Mouse (Mus musculus): ENCODE measurements around the gene Mpeg1. TPM values are rescaled to one million over a fixed set of nuclear protein-coding genes. Genes with fewer than 3 reads are reported as not detected.

Mpeg1 gene
- polyA plus RNA-seq, 1 experiment from 2014 or later: 0.49 TPM

- Histone ChIP-seq H3K4me1 (peaks cover 7% of the 10 kb centered on the region; the same call in 1 of the 2 replicates), H3K4me3 (no peak overlapping the region), H3K27ac (no peak overlapping the region), H3K9ac (no peak overlapping the region), H3K9me3 (no peaks in the 10 kb centered on the region), H3K36me3 (no peaks in the 10 kb centered on the region), H3K4me2 (replicated peaks) (no peak overlapping the region), H3K27me3 (0 out of 2 replicates have a peak, but pooled peaks cover 10% of the 10 kb centered on the region)
- ATAC-seq (ENCODE audit: insufficient number of reproducible peaks, insufficient read depth, low FRiP score, low TSS enrichment): no peak
- 76% methylated on average over 2 of the region's 2 CpGs for WGBS
Observed at GRCm38 (mm10) chr19:12497909-12498308, 37.3 kb downstream of the Mpeg1 start.

GRCm38 (mm10) chr19:12498321-12498720, 37.7 kb downstream of the Mpeg1 start:
- 0 out of 2 replicates have a peak, but pooled peaks cover 10% of the 10 kb centered on the region for H3K27me3 ChIP-seq
- no peak overlapping the region for H3K9ac ChIP-seq
- no peak overlapping the region for H3K27ac ChIP-seq
- ATAC-seq (ENCODE audit: insufficient number of reproducible peaks, insufficient read depth, low FRiP score, low TSS enrichment): no peak
- H3K36me3 ChIP-seq: no peaks in the 10 kb centered on the region
- H3K9me3 ChIP-seq: no peaks in the 10 kb centered on the region
- no peak overlapping the region for H3K4me2 ChIP-seq (replicated peaks)
- H3K4me3 ChIP-seq: no peak overlapping the region
- H3K4me1 ChIP-seq: peaks cover 7% of the 10 kb centered on the region; the same call in 1 of the 2 replicates
- WGBS: 87% methylated on average over 4 of the region's 4 CpGs

DNA sequence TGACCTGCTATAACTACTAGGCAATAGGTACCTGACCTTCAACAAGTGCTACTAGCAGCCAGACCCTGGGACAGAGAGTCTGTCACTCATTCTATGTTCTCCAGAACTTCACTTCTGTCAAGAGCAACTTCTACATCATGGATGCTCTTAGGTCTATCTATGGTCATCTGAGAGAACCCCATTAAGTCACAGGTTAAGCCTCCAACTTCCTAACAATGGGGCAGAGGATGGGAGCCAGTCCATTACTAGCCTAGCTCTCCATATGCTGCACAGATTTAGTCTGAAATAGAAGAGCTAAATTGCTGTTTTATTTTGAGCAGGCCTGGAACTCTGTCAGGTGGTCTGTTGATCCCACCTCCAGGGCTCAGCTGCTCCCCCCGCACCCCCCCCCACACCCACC, 38.4 kb downstream of the Mpeg1 start:
- no peak overlapping the region for H3K27ac ChIP-seq
- peak overlapping the region; percentile 91; the same call in 1 of the 2 replicates for H3K4me2 ChIP-seq (replicated peaks)
- H3K36me3 ChIP-seq: no peaks in the 10 kb centered on the region
- H3K4me3 ChIP-seq: 0 out of 2 replicates have a peak overlapping the region, but pooled peaks have one; percentile 71
- peaks cover 7% of the 10 kb centered on the region; the same call in 1 of the 2 replicates for H3K4me1 ChIP-seq
- ATAC-seq (ENCODE audit: insufficient number of reproducible peaks, insufficient read depth, low FRiP score, low TSS enrichment): no peak
- H3K9me3 ChIP-seq: no peaks in the 10 kb centered on the region
- WGBS: 86% methylated on average over 1 of the region's 1 CpGs
- H3K9ac ChIP-seq: no peak overlapping the region
- H3K27me3 ChIP-seq: 0 out of 2 replicates have a peak, but pooled peaks cover 10% of the 10 kb centered on the region

- WGBS: 17% methylated on average over 2 of the region's 2 CpGs
- no peak overlapping the region for H3K9ac ChIP-seq
- H3K27me3 ChIP-seq: 0 out of 2 replicates have a peak, but pooled peaks cover 10% of the 10 kb centered on the region
- no peak for ATAC-seq (ENCODE audit: insufficient number of reproducible peaks, insufficient read depth, low FRiP score, low TSS enrichment)
- H3K4me1 ChIP-seq: peaks cover 7% of the 10 kb centered on the region; the same call in 1 of the 2 replicates
- H3K27ac ChIP-seq: no peak overlapping the region
- H3K36me3 ChIP-seq: no peaks in the 10 kb centered on the region
- H3K4me2 ChIP-seq (replicated peaks): peak overlapping the region; percentile 91
- peak overlapping the region; percentile 71 for H3K4me3 ChIP-seq
- no peaks in the 10 kb centered on the region for H3K9me3 ChIP-seq
Observed at GRCm38 (mm10) chr19:12499485-12499884, 38.9 kb downstream of the Mpeg1 start.

DNA sequence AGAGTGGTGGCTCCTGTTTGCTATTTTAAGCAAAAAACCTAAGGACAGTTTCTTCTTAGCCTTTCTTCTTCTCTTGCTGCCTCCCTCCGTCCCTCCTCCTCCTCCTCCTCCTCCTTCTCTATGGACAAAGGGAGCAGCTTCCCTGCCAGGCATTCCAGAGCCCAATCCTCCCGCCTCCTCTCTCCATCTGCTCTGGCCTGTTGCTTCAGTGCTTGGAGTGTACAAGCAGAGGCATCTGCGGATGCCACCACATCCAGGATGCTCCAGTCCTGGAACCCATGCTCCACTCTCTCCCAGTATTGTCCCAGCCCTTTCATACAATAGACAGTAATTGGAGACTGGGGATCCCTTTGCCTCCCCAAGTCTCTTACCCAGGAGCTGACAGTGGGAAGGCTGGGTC, 39.5 kb downstream of the Mpeg1 start:
- H3K27me3 ChIP-seq: 0 out of 2 replicates have a peak, but pooled peaks cover 10% of the 10 kb centered on the region
- H3K9ac ChIP-seq: 0 out of 2 replicates have a peak overlapping the region, but pooled peaks have one; percentile 25
- H3K9me3 ChIP-seq: no peaks in the 10 kb centered on the region
- H3K4me1 ChIP-seq: peaks cover 7% of the 10 kb centered on the region; the same call in 1 of the 2 replicates
- H3K36me3 ChIP-seq: no peaks in the 10 kb centered on the region
- H3K4me2 ChIP-seq (replicated peaks): peak overlapping the region; percentile 91
- 0 out of 2 replicates have a peak, but pooled peaks have one; percentile 11 for ATAC-seq (ENCODE audit: insufficient number of reproducible peaks, insufficient read depth, low FRiP score, low TSS enrichment)
- H3K27ac ChIP-seq: no peak overlapping the region
- peak overlapping the region; percentile 71 for H3K4me3 ChIP-seq
- WGBS: 10% methylated on average over 3 of the region's 3 CpGs

DNA sequence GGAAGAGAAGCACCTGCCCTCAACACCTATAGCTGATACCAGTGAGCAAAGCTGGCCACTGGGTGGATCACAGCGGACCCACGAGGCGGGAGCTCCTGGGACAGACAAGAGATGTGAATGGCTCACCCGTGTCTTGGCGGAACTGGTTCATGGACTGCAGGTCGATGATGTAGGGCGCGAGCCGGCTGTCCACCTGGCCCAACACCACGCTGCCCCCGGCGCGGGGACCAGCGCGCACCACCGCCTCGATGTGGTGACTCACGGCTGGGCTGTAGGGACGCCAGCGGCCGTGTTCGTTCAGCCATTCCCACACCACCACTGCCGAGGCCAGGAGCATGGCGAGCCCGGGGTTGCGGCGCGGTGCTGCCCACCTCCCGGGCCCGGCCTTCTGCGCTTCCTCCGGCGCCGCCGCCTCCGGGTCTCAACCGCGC, 40.3 kb downstream of the Mpeg1 start:
- H3K27me3 ChIP-seq: 0 out of 2 replicates have a peak, but pooled peaks cover 10% of the 10 kb centered on the region
- no peaks in the 10 kb centered on the region for H3K36me3 ChIP-seq
- H3K4me1 ChIP-seq: peaks cover 7% of the 10 kb centered on the region; the same call in 1 of the 2 replicates
- peak overlapping the region; percentile 91 for H3K9ac ChIP-seq
- peak overlapping the region; percentile 82 for H3K27ac ChIP-seq
- peak overlapping the region; percentile 91 for H3K4me2 ChIP-seq (replicated peaks)
- peak; percentile 65 for ATAC-seq (ENCODE audit: insufficient number of reproducible peaks, insufficient read depth, low FRiP score, low TSS enrichment)
- WGBS: 1% methylated on average over 27 of the region's 38 CpGs
- H3K4me3 ChIP-seq: peak overlapping the region; percentile 71
- H3K9me3 ChIP-seq: no peaks in the 10 kb centered on the region

DNA sequence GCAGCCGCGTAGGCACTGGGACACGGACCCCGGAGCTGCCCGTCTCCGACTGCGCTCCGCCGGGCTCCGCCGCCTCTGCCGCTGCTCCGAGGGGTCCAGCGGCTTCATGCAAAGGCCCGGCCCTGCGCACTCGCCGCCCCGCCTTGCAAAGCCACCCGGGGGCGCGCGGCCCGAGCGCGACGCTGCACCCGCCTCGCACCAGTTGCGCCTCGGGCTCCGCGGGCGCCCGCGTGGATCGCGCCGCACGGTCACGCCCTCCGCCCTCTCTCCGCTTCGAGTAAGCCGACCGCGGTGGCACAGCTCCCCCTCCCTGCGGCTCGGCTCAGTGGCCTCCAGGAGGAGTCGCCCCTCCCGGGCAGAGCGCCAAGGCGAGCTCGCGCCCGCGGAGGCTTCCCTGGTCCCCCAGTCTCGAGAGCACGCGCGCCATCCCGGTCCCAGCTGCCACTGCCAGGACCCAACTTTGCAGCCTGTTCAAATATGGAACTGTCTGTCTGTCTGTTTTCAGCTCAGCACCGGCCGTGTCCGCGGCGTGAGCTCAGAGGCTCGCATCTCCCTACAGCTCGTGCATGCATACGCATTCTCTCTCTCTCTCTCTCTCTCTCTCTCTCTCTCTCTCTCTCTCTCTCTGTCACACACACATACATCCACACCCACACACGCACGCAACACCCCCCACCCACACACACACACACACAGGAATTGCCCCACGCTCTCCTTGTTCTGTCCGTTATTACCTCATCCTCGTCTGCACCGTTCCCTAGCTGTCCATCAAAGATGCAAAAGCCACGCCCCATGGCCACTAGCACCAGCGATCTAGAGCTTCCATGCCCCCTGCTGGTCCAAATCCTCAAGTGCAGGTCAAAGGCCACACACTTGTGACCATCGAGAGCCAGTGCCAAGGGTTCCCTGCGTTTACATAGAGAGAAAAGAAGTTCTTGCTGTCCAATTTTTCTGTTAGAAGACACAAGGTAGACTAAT, 41.1 kb downstream of the Mpeg1 start, which contains the start of gene Dtx4:
TSS of gene Dtx4 (minus strand) at position 85 of the 978 bp plus-strand sequence.
- no peaks in the 10 kb centered on the region for H3K9me3 ChIP-seq
- under 1% methylated on average over 79 of the region's 80 CpGs for WGBS
- H3K27ac ChIP-seq: peak within 1 kb of the TSS; percentile 82
- peak; percentile 92 for ATAC-seq (ENCODE audit: insufficient number of reproducible peaks, insufficient read depth, low FRiP score, low TSS enrichment)
- H3K36me3 ChIP-seq: no peaks in the 10 kb centered on the region
- peak within 1 kb of the TSS; percentile 71 for H3K4me3 ChIP-seq
- peak within 1 kb of the TSS; percentile 91 for H3K4me2 ChIP-seq (replicated peaks)
- peaks cover 7% of the 10 kb centered on the region; the same call in 1 of the 2 replicates for H3K4me1 ChIP-seq
- 0 out of 2 replicates have a peak, but pooled peaks cover 10% of the 10 kb centered on the region for H3K27me3 ChIP-seq
- peak within 1 kb of the TSS; percentile 91 for H3K9ac ChIP-seq

DNA sequence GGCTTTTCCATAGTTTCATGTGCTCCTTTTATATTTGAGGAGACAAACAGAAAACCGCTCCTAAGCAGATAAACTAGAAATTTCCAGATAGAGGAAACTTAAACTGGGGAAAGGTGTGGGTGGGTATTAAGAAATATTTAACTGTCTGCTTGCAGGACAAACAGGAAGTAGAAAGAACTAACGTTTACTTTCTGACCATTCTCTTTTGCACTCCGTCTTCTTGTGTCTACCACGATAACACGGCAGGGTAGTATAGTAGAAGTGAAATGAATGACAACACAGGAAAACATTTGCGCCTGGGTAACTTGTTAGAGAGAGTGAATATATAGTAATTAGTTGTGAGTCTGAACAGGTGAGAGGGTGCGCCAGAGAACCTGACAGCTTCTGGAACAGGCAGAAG, 42.2 kb downstream of the Mpeg1 start:
- Histone ChIP-seq H3K4me1 (peaks cover 7% of the 10 kb centered on the region; the same call in 1 of the 2 replicates), H3K9me3 (no peaks in the 10 kb centered on the region), H3K27ac (no peak overlapping the region), H3K36me3 (no peaks in the 10 kb centered on the region), H3K4me2 (replicated peaks) (no peak overlapping the region), H3K9ac (no peak overlapping the region), H3K4me3 (no peak overlapping the region), H3K27me3 (0 out of 2 replicates have a peak, but pooled peaks cover 10% of the 10 kb centered on the region)
- 90% methylated on average over 7 of the region's 7 CpGs for WGBS
- ATAC-seq (ENCODE audit: insufficient number of reproducible peaks, insufficient read depth, low FRiP score, low TSS enrichment): no peak

DNA sequence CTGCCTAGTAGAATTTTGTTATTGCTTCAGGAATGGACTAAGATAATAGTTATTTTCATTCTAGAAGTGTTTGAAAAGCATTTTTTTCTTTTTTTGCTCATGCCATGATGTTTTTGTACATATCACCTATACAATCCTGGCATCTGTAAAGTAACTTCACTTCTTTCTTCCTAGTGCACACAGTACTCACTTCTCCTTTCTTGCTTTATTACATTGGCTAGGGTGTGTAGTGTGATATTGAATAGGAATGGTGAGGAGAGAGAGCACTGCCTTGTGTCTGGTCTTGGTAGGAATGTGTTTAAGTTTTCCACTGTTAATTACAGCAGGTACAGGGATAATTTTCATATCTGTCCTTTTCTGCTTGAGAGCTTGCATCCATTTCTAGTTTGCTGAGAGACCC, 54.0 kb downstream of the Mpeg1 start:
- H3K27me3 ChIP-seq: no peaks in the 10 kb centered on the region
- no peaks in the 10 kb centered on the region for H3K9me3 ChIP-seq
- no peak overlapping the region for H3K27ac ChIP-seq
- no peaks in the 10 kb centered on the region for H3K36me3 ChIP-seq
- no peak overlapping the region for H3K4me3 ChIP-seq
- no peaks in the 10 kb centered on the region for H3K4me1 ChIP-seq
- H3K9ac ChIP-seq: no peak overlapping the region
- no peak for ATAC-seq (ENCODE audit: insufficient number of reproducible peaks, insufficient read depth, low FRiP score, low TSS enrichment)
- no peak overlapping the region for H3K4me2 ChIP-seq (replicated peaks)
